Mouse (Mus musculus): ENCODE results near the gene Eef1a2.

GRCm38 (mm10) chr2:181115367-181115766, 41.4 kb downstream of the Eef1a2 start:
- TF ChIP-seq POLR2A (IDR thresholded peaks at IDR 0.05; ENCODE audit: insufficient read length, low read depth) (no peak), REST (IDR thresholded peaks at IDR 0.05; ENCODE audit: insufficient read depth, insufficient read length) (no peak)
